Mouse (Mus musculus): ENCODE results near the gene Serinc5.

Gene Serinc5

DNA sequence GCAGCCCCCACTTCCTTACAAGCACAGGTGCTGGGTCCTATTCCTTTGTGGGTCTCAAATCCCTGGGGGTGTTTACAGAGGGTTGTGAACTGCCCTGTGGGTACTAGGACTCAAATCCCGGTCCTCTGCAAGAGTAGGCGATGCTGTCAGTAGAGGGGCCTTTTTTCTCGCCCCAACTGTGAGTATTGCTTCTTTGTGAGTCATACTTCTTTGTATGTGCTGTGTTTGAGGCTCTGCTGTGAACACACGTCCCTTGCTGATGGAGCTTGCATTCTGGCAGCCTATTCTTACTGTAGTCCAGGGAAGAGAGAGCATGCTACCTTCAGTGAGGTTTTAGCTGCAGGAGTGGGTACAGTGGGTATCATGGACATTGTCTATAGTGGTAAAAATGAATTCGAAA lies 4.3 kb downstream of the Serinc5 start:
- DNase-seq: no peak

DNA sequence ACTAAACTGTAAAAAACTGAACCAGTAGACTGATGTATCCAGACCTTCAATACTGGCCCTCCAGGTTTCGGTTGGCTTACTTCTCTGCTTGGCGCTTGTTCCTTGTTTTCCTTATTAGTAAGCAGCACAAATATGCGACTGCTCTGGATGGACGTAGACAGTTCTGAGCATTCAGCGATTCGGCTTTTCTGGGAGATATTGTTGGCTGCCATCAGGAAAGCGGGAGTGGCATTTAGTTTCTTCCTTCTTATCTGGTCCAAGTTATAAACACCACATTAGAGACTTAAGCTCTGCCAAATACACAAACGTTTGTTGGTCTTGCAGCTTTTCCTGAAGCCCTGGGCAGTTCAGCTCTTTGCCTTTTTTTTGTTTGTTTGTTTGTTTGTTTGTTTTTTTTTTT lies 5.6 kb downstream of the Serinc5 start:
- no peak for DNase-seq

DNA sequence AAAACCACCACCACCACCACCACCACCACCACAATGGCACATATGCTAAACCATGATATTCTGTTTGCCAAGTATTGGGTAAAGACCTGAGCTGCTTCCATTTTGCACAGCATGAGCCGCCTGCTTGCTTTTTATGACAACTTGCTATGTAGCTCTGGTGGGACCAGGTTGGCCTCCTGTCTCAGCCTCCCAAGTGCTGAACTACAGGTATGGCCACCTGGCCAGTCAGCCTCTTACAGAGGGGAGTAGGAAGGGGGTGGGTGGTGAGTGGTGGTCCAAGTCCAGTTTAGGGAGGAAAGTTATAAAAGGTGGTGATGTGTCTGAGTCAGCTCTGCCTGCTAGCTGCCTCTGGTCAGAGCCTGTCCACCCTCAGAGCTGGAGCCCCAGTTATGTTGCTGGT lies 15.3 kb downstream of the Serinc5 start:
- DNase-seq: no peak

DNA sequence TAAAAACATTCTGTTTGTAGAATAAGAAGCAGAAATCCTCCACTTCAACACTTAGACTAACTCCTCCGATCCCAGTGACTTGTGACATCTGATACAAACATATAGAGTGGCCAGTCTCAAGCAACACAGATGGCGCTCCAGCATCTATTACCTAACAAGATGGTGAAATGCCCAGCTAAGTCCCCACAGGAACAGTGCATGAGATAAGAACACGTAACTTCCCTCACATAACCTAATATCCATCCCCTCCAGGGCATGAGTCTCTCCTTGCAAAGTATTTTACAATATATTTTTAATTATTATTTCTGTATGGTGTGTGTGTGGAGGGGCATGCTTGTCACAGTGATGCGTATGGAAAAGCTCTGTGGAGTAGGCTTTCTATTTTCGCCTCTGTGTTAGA lies 15.8 kb downstream of the Serinc5 start:
- no peak for DNase-seq

DNA sequence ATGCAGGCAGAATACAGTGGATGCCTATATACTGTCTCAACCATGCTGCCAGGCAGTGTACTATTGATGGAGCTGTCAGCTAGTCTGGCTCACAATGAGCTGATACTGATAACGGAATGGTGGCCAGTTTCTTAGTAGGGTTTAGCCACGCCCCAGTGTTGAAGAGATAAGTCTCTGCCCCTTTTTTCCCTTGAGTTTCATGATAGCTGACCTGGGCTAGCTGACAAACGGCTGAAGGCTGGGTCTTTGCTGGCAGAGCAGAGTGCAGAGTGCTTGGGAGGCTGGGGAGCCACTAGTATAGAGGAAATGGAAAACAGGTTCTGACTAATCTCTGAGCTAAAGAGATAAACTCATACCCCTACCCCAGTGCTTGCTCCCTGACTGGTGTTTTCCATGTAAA lies 18.6 kb downstream of the Serinc5 start:
- DNase-seq: no peak

DNA sequence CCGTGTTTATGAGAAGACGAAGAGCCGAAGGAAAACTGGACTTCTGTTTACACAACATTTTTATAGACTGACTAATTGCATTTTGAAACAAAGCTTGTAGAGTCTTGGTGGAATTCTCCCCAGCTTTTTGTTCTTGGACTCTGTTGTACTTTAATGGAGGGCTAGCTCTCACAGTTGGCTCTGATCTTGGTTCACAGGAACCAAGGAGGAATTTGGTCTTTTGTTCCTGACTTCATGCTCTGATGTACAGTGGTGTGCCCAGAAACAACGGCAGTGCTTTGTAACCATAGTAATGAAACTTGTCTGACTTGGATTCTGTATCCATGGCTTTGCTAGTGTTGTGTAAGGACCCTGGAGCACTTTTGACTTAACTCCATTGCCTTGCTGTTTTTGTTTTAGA lies 20.6 kb downstream of the Serinc5 start:
- DNase-seq: no peak

DNA sequence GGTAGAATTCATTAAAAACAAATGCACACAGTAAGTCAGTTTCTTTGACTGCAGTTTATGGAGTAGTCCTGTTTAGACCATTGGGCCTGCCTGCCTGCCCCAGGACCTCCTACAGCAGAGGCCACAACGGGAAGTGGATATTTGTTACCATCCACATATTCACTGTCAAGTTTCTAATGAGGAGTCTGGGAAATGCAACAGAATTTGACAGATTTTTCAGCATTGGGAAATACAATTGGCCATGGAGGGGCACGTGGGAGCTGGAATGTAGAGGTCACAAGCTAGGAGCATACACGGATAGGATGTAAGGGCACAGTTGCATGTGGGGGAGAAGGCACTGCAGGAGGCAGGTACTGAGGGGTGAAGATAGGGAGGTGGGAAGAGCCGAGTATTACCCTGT lies 21.7 kb downstream of the Serinc5 start:
- DNase-seq: no peak

DNA sequence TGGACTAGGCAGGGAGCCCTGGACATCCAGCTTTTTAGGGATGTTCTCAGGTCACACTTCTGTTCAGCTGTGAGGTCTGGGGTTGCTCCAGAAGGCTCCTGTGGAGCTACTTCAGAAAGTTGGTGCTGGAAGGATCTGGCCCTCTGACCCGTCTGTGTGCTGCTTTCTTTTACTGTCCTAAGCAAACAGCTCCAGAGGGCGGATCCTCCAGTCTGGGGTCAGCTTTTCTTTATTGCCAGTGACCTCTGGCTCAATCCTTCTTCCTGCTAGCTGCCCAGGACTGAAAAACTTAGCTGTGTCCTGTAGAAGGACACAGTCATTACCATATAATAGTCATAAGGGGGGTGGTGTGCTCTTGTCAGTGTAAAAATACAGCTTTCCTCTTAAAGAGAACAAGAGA lies 24.1 kb downstream of the Serinc5 start:
- DNase-seq: no peak

DNA sequence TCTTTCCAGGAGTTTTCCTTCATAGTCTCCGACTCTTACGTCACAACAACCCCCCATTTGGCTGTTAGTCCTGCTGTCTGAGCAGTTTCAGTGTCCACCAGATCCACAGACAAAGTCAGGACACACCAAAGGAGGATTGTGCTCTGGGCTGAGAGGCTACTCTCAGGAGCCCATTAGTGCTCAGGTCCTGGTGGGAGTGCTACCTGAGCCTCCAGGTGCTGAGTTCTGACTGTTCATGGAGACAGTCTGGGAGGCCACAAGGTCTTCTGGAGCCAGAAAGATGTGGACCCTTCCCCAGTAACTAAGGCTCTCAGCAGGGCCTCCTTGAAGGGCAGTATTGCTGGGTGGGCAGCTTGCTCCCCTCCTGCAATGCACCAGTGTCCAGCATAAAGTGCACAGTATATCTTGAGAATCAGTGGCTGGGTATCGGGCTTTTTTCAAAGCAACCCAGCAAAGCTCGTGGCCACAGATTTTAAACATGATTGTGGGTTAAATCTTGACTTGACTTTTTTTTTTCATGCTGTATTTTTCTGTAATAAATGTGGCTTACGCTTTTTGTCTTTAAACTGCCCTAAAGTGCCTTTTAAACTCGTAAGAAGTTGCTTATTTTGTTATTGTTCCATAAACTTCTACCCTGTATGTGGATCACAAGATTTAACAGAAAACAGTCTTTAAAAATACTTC lies 25.5 kb downstream of the Serinc5 start:
- no peak for DNase-seq

DNA sequence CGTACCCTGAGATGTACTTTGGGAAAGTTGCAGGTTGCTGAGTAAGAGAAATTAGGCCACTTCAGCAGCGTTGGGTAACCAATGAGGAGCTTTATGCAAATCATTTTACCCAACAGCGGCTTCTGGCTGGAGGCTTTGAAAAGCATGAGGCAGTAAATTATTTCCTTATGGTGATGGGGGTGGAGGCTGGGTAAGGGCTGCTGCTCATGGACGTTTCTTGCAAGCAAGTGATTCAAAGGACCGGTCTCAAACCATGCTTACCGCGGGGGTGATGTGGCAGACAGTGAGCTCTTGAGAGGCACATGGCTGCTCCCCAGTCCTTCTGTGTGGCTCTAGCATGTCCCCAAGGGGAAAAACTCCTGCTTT lies 26.0 kb downstream of the Serinc5 start:
- DNase-seq: peak; percentile 79

DNA sequence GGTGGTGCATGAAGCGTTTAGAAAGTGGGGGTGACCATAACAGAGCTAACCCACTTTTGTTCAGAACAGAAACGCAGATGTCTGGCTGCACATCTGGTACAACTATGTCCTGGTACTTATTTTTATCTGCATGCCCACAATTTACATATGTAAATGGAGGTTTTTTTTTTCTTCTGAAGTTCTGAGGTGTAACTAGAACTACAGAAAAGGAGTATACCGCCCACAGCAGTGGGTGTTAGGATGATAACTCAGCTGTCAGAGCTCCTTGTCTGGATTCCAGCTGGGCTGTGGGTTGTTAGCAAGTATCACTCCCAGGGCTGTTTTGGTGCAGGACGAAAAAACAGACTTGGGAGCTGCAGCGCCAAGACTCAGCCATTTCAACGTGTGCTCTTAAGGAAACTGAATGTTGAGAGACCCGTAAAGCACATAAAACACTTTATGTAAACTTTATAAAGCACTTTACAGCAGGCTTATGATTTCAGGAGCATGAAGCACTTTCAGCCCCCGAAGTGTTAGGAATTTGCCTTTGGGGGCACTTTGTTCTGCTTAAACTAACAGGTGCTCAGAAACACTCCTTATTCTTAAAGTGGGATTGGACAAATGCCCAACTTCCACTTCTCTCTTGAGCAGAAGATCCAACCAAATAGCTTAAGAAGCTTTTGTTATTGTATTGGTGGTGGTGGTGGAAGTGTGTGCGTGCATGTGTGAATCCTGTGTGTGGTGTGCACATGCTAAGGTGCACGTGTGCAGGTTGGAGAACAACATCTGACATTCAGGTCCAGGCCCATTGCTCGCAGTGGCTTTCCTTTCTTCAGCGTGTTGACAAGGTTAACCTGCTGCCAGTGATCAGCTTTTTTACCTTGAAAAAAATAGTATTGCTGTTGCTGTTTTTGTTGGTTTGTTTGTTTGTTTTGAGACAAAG lies 28.5 kb downstream of the Serinc5 start:
- DNase-seq: no peak

DNA sequence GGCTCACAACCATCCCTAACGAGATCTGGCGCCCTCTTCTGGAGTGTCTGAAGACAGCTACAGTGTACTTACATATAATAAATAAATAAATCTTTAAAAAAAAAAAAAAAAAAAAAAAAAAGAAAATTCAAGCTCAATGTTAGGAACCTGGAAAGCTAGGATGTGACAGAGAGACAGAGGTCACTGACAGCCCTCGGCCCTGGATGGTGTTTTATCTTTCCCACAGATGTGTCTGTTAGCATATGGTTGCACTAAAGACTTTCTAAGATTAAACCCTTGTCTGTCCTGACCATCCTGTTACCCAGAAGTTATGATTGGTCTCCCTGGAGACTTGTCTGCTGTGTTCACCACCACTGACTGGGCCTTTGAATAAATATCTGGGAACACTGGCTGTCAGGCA lies 33.3 kb downstream of the Serinc5 start:
- no peak for DNase-seq

DNA sequence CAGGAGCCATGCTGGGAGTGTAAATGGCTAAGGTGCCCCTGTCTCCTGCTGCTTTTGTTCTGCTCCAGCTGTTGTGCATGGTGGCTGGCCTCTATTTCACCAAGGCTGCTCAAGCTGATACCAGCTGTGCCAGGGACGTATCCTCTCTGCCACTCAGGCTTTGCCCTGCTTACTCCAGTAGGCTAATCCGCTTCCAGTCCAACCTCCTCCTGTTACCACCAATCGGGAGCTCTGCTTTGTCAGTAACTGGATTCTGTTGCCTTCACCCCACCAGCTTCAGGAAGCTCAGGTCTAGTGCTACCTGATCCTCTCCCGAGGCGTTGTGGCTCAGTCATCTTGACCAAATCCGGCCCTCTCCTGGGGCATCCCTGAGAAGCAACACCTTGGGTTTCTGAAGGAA lies 33.9 kb downstream of the Serinc5 start:
- peak; percentile 71 for DNase-seq

DNA sequence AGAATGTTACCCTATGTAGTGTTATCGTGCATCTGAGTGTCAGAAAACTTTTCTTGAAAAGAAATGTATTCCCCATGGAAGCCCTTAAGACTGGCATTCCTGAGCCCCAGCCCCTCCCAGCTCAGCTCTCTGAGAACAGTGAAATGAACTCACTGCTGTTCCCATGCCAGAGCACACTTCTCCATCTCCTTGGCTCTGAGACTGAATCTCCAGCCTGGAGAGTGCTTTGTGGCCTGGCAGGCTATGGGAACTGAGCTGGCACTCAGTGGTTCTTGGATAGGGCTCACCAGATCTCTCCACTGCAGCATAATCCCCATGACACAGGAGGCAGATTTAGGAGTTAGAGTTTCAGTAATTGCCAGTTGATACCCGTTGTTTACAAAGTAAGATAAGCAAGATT lies 36.8 kb downstream of the Serinc5 start:
- DNase-seq: no peak

DNA sequence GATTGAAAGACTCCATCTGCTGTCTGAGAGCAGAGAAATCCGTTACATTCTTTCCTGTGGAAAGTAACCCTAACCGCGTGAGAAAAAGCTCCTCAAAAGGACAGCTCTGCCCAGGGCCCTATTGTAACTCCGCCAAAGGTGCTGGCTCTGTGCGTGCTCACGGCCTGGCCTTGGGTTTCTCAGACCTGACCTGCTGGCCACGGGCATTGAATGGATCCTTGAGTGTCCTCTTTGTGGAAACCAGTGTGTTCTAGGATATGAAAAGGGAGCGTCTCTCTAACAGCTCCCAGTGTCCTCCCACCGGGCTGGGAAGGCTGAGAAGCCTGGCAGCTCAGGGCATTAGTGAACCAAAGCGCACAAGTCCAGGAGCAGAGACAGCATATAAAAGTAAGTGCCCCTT lies 38.2 kb downstream of the Serinc5 start:
- no peak for DNase-seq

DNA sequence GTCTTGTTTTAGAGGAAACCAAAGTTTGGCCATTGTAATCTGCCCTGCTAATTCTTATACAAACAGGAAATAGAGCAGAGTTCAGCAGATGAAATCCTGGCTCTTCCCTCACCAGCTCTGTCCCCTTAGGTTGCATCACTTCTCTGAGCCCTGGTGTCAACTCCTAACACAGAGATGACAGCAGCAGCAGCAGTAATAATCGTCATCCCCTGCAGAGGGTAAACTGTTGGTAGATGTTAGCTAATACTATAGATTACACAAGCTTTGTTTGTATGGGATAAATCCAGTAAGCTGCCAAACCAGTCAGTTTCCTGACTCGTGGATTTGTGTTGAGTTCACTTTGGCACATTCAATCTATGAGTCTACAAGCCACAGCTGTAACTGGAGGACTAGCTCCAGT lies 40.1 kb downstream of the Serinc5 start:
- DNase-seq: no peak

DNA sequence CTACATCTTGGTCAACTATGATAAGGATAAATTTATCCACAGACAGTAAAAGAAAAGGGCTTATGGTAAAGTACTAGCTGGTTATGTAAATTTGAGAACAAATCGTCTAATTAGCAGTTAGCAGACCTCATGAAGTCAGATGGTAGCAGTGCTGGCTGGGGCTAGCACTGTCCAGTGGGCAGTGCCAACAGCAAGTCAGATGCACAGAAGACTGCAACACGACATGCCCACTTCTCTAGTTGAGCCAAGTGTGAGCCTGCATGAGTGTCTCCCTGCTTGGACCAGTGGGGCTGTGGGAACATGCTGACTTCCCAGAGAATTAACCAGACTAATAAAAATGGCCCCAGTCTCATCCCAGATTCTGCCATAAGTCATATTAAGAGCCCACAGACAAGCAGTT lies 41.6 kb downstream of the Serinc5 start:
- no peak for DNase-seq

DNA sequence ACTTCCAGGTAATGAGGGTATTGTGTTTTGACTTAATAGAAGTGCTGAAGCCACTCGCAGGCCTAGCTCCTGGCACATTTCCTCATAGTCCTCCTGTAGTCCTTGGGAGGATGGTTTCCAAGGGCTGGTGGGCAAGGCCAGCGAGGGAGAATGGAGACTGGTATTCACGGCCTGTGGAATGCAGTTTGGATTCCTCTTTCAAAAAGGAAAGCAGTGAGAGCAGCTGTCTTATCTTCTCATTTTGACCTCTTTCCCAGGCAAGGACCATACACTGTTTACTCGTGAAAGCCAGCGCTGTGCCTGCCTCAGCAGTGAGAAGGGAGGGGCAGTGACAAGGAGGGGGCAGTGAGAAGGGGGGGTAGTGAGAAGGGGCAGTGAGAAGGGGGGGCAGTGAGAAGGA lies 42.4 kb downstream of the Serinc5 start:
- no peak for DNase-seq

DNA sequence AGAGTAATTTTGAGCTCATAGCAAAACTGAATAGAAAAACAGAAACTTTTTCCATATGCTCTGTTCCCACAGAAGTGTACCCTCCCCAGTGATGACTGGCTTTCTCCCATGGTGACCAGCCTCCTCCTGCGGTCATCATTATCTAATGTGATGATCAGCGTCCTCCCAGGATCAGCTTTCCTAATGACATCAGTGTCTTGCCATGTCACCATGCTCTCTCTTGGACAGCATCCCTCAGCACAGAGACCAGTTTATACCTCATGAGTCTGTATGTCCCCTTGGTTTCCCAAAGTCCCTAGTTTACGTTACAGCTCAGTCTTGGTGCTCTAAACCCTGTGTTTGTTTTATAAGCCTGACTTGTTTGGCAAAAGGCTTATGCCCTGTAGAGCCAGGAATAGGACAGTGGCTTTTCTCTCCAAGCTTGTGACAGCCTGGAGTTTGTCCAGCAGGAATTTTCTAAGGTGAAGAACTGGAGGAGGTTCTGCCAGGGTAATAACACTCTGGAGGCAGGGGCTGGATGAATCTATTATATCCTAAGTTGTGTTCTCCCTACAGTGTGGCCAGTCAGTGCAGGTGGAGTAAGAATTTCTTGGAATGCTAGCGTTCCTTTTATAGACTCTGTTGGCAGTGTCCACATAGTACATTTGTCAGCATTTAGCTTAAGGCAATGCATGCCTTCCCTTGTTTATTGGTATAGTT lies 46.1 kb downstream of the Serinc5 start:
- no peak for DNase-seq

DNA sequence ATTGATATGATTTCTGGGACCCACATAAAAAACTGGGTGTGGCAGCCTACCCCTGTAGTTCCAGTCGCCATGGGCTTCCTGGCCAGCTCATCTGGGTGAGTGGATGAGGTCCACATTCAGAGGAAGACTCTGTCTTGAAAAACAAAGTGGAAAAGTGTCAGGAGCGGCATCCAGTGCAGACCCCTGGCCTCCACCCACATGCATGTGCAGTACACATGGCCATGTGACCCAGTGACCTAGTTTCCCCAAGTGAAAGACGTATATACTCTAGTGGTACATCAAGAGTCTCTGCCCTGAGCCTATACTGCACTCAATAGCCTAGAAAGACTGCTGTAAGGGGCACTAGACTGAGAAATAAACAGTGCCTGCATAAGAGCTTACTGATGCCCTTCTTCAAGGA lies 48.7 kb downstream of the Serinc5 start:
- peak; percentile 51 for DNase-seq

DNA sequence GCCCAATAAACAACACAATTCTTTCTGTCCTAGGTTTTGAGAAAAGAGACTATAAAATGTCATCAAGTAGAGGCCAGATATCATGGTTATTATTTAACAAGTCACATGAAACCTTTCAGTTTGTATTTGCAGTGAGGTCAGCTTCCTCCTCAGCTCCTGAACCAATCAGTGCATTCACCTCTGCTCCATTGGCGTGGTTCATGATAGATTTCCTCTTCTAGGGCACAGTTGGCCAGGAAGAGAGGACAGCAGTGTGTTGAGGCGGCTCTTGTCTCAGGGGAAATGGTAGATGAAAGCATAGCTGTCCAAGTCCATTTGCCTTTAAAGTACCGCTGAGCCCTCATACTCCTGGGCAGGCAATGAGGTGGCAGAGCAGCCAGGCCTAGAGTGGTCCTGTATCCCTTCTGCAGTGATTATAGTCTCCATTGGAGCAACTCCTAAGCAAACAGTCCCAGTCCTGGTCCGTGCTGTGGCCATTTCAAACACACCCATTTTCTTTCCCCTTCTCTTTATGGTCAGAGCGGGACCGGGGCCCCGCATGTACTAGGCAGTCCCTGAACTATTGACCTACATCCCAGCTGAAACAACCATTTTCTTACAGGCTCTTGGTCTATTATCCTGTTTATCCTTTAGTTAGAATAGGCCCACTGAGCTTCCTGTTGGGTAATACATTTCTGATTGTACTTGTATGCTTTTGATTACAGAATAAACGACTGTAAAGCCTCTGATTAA lies 51.8 kb downstream of the Serinc5 start:
- no peak for DNase-seq

DNA sequence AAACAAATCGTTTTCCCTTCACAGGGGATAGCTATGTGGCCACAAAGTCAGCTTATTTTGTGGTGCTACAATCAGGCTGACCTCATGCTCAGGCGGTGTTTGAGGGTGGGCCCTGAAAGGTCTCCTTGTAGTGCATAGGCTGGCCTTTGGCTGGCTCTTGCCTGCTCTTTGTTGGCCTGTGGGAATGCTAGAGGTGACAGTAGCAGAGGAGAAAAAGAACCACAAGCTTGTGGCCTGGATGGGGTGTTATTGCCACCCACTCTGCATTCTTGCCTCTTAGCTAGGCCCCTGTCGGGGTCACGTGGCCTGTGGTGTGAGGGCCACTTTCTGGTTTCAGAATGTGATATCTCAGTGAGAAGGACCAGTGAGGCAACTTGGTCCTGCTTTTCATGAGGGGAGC lies 54.1 kb downstream of the Serinc5 start:
- no peak for DNase-seq
